Mouse (Mus musculus) MEL (cell line): Measurements from ENCODE around the gene Myzap. TPM values are rescaled to one million over a fixed set of nuclear protein-coding genes. Genes with fewer than 3 reads are reported as not detected.
"Not testable (repeated sequence)": the region's sequence is repeated elsewhere in the genome, so short reads cannot be mapped to it uniquely, and the experiment has no call there.

Experiments used
- DNase-seq: peaks from one replicate; pipeline ENCODE4 v3.0.0; 2011; ENCODE audit warnings: low read depth, low spot score
- H3K27ac ChIP-seq: 2 replicates; pipeline ENCODE4 v1.5.1; 2012; ENCODE audit warnings: low read depth, mild to moderate bottlenecking, control low read depth, low read length, moderate library complexity; ENCODE audit not compliant: control insufficient read depth
- H3K27me3 ChIP-seq, 2 experiments: fragments of 150-350 bp in 1 of 2; sonication (generic) in 1 of 2; 2 replicates each; pipeline ENCODE4 v1.6.1; 2012; ENCODE audit warnings: low read length in 2 of 2, mild to moderate bottlenecking in 2 of 2, improper control_type of control experiment in 1 of 2, moderate library complexity in 1 of 2; ENCODE audit not compliant: insufficient read depth in 2 of 2, control insufficient read depth in 1 of 2
- H3K36me3 ChIP-seq, 2 experiments: 2 replicates each; pipeline ENCODE4 v1.6.1; 2012 to 2014; ENCODE audit warnings: low read length in 2 of 2, improper control_type of control experiment in 1 of 2, inconsistent platforms in 1 of 2, mild to moderate bottlenecking in 1 of 2; ENCODE audit not compliant: insufficient read depth in 2 of 2, control insufficient read depth in 1 of 2
- H3K4me1 ChIP-seq, 2 experiments: fragments of 150-350 bp in 1 of 2; sonication (generic) in 1 of 2; 2 replicates each; pipeline ENCODE4 v1.6.1; 2012; ENCODE audit warnings: low read length in 2 of 2, improper control_type of control experiment in 1 of 2, mild to moderate bottlenecking in 1 of 2; ENCODE audit not compliant: insufficient read depth in 2 of 2, control insufficient read depth in 1 of 2
- H3K4me3 ChIP-seq, 2 experiments: fragments of 150-350 bp in 1 of 2; sonication (generic) in 1 of 2; 2 replicates each; pipeline ENCODE4 v1.5.1; 2012; ENCODE audit warnings: low read depth in 2 of 2, low read length in 2 of 2, mild to moderate bottlenecking in 2 of 2, moderate library complexity in 2 of 2, control low read depth in 1 of 2, improper control_type of control experiment in 1 of 2; ENCODE audit not compliant: control insufficient read depth in 1 of 2, insufficient read depth in 1 of 2
- H3K79me2 ChIP-seq: 2 replicates; pipeline ENCODE4 v1.6.1; 2012; ENCODE audit warnings: mild to moderate bottlenecking, low read length, moderate library complexity; ENCODE audit not compliant: control insufficient read depth, poor library complexity, insufficient read depth
- H3K9ac ChIP-seq: 2 replicates; pipeline ENCODE4 v1.6.1; 2012; ENCODE audit warnings: low read depth, mild to moderate bottlenecking, control low read depth, low read length, moderate library complexity; ENCODE audit not compliant: control insufficient read depth, poor library complexity, severe bottlenecking
- H3K9me3 ChIP-seq: fragments of 150-350 bp; sonication (generic); replicated peaks from 2 replicates; pipeline ENCODE4 v1.6.1; 2012; ENCODE audit warnings: mild to moderate bottlenecking, low read length, improper control_type of control experiment, moderate library complexity; ENCODE audit not compliant: insufficient read depth
- CHD1 ChIP-seq: IDR thresholded peaks from 2 replicates; pipeline ENCODE4 v1.6.1; 2012; ENCODE audit warnings: low read depth, mild to moderate bottlenecking, inconsistent platforms, low read length, improper control_type of control experiment
- CTCF ChIP-seq, 3 experiments: IDR thresholded peaks in 2 of 3; conservative IDR thresholded peaks in 1 of 3; 2 replicates each; pipeline ENCODE4 v1.5.1; 2011 to 2012; ENCODE audit warnings: low read length in 3 of 3, low read depth in 2 of 3, mild to moderate bottlenecking in 2 of 3, improper control_type of control experiment in 1 of 3, inconsistent platforms in 1 of 3, mixed read lengths in 1 of 3, moderate library complexity in 1 of 3; ENCODE audit not compliant: control insufficient read depth in 1 of 3, insufficient read depth in 1 of 3, poor library complexity in 1 of 3, severe bottlenecking in 1 of 3
- GATA1 ChIP-seq: IDR thresholded peaks from 2 replicates; pipeline ENCODE4 v1.6.1; 2011; ENCODE audit warnings: low read depth, low read length, improper control_type of control experiment
- HCFC1 ChIP-seq: IDR thresholded peaks from 2 replicates; pipeline ENCODE4 v1.6.1; 2012; ENCODE audit warnings: low read depth, mild to moderate bottlenecking, inconsistent platforms, low read length, improper control_type of control experiment, moderate library complexity
- MAZ ChIP-seq: IDR thresholded peaks from 2 replicates; pipeline ENCODE4 v1.6.1; 2012; ENCODE audit warnings: low read depth, mild to moderate bottlenecking, inconsistent platforms, low read length, improper control_type of control experiment
- MEF2A ChIP-seq: IDR thresholded peaks from 2 replicates; pipeline ENCODE4 v1.6.1; 2014; ENCODE audit warnings: low read depth, mild to moderate bottlenecking, inconsistent platforms, low read length, improper control_type of control experiment; ENCODE audit not compliant: poor library complexity, insufficient replicate concordance, severe bottlenecking; ENCODE audit errors: extremely low read depth
- MXI1 ChIP-seq: IDR thresholded peaks from 2 replicates; pipeline ENCODE4 v1.6.1; 2011; ENCODE audit warnings: mild to moderate bottlenecking, low read depth, low read length, improper control_type of control experiment
- MYC ChIP-seq: IDR thresholded peaks from 2 replicates; pipeline ENCODE4 v1.6.1; 2011; ENCODE audit warnings: low read depth, mild to moderate bottlenecking, low read length, improper control_type of control experiment, moderate library complexity
- NELFE ChIP-seq: IDR thresholded peaks from 2 replicates; pipeline ENCODE4 v1.6.1; 2011; ENCODE audit warnings: low read depth, low read length, improper control_type of control experiment
- NRF1 ChIP-seq: IDR thresholded peaks from 2 replicates; pipeline ENCODE4 v1.6.1; 2014; ENCODE audit warnings: low read depth, mild to moderate bottlenecking, inconsistent platforms, low read length, improper control_type of control experiment, moderate library complexity; ENCODE audit not compliant: poor library complexity, insufficient read depth, severe bottlenecking
- POLR2AphosphoS5 ChIP-seq: IDR thresholded peaks from 2 replicates; pipeline ENCODE4 v1.6.1; 2012; ENCODE audit warnings: low read depth, borderline replicate concordance, mild to moderate bottlenecking, inconsistent platforms, low read length, moderate library complexity, mixed read lengths
- RAD21 ChIP-seq: IDR thresholded peaks from 2 replicates; pipeline ENCODE4 v1.6.1; 2011; ENCODE audit warnings: mild to moderate bottlenecking, low read depth, low read length, improper control_type of control experiment
- RCOR1 ChIP-seq: IDR thresholded peaks from 2 replicates; pipeline ENCODE4 v1.6.1; 2012; ENCODE audit warnings: low read depth, mild to moderate bottlenecking, inconsistent platforms, low read length, improper control_type of control experiment
- SIN3A ChIP-seq: IDR thresholded peaks from 2 replicates; pipeline ENCODE4 v1.6.1; 2012; ENCODE audit warnings: low read length, improper control_type of control experiment, inconsistent platforms
- SMC3 ChIP-seq: IDR thresholded peaks from 2 replicates; pipeline ENCODE4 v1.6.1; 2011; ENCODE audit warnings: low read depth, low read length, improper control_type of control experiment
- TAL1 ChIP-seq: IDR thresholded peaks from 2 replicates; pipeline ENCODE4 v1.6.1; 2012; ENCODE audit warnings: mild to moderate bottlenecking, inconsistent platforms, low read length, moderate library complexity, mixed read lengths
- TBP ChIP-seq: IDR thresholded peaks from 2 replicates; pipeline ENCODE4 v1.8.0; 2011; ENCODE audit warnings: low read depth, low read length, improper control_type of control experiment
- USF1 ChIP-seq: IDR thresholded peaks from 2 replicates; pipeline ENCODE4 v1.6.1; 2014; ENCODE audit warnings: low read depth, mild to moderate bottlenecking, inconsistent platforms, low read length, improper control_type of control experiment, moderate library complexity
- USF2 ChIP-seq, 2 experiments: IDR thresholded peaks; 2 replicates each; pipeline ENCODE4 v1.6.1; 2011 to 2012; ENCODE audit warnings: improper control_type of control experiment in 2 of 2, low read length in 2 of 2, borderline replicate concordance in 1 of 2, inconsistent platforms in 1 of 2, low read depth in 1 of 2, mild to moderate bottlenecking in 1 of 2; ENCODE audit not compliant: insufficient read depth in 1 of 2
- ZKSCAN1 ChIP-seq: IDR thresholded peaks from 2 replicates; pipeline ENCODE4 v1.6.1; 2012; ENCODE audit warnings: low read depth, mild to moderate bottlenecking, inconsistent platforms, low read length, improper control_type of control experiment, moderate library complexity
- ZMIZ1 ChIP-seq: IDR thresholded peaks from 2 replicates; pipeline ENCODE4 v1.6.1; 2012; ENCODE audit warnings: low read depth, mild to moderate bottlenecking, inconsistent platforms, low read length, improper control_type of control experiment, moderate library complexity
- ZNF384 ChIP-seq: IDR thresholded peaks from 2 replicates; pipeline ENCODE4 v1.6.1; 2012; ENCODE audit warnings: low read depth, mild to moderate bottlenecking, inconsistent platforms, low read length, improper control_type of control experiment
- polyA plus RNA-seq, 2 experiments: library from polyadenylated mRNA; stranded (reverse) in 1 of 2; unstranded in 1 of 2; fragments of >175 nt in 1 of 2; fragments of >200 nt in 1 of 2; gene quantifications; 2 replicates each; pipeline versions ENCODE4 v1.2.1 to v1.2.4; 2012; ENCODE audit warnings: low replicate concordance in 2 of 2, low read depth in 1 of 2; ENCODE audit not compliant: insufficient read length in 2 of 2, insufficient read depth in 1 of 2, missing spikeins in 1 of 2
- total RNA-seq: library from RNA; depleted of rRNA; stranded (reverse); fragments of 300-350 nt; gene quantifications from 2 replicates; pipeline ENCODE4 v1.2.3, GENCODE M21; 2012

Gene Myzap
- total and polyA plus RNA-seq, 3 experiments: 0.06 TPM; not detected in 2

GRCm38 (mm10) chr9:71622593-71622992, 30.4 kb upstream of the Myzap start (continued):
- TF ChIP-seq USF2 (IDR thresholded peaks at IDR 0.05; ENCODE audit: borderline replicate concordance in 1 of 2, insufficient read depth in 1 of 2, low read depth in 1 of 2, low read length in 2 of 2) (no peak), NRF1 (no peak)

- no peak overlapping the region for H3K9ac ChIP-seq
- no peak for TF ChIP-seq ZNF384
- TF ChIP-seq MAZ: no peak
- no peak for TF ChIP-seq ZMIZ1
- TF ChIP-seq RAD21: no peak
- TF ChIP-seq MYC: no peak
- TF ChIP-seq, all 39 proteins: peak for 0
- no peaks in the 10 kb centered on the region for H3K9me3 ChIP-seq
- H3K27ac ChIP-seq: no peak overlapping the region
- H3K79me2 ChIP-seq: no peaks in the 10 kb centered on the region
- no peak overlapping the region for H3K4me3 ChIP-seq
- no peaks in the 10 kb centered on the region for H3K4me1 ChIP-seq
- H3K27me3 ChIP-seq: peaks cover 2 to 4% of the 10 kb centered on the region in 2 experiments; a peak in 3 of 4 replicates
- DNase-seq: no peak
- no peaks in the 10 kb centered on the region for H3K36me3 ChIP-seq
These were observed 29.8 kb upstream of the Myzap start for GRCm38 (mm10) chr9:71621968-71622367.

- H3K9ac ChIP-seq, H3K4me1 ChIP-seq, H3K27ac ChIP-seq, H3K79me2 ChIP-seq, H3K4me3 ChIP-seq, H3K36me3 ChIP-seq, H3K27me3 ChIP-seq, DNase-seq, H3K9me3 ChIP-seq: not testable (repeated sequence)
These were observed 28.0 kb upstream of the Myzap start for GRCm38 (mm10) chr9:71620116-71620515.

DNA sequence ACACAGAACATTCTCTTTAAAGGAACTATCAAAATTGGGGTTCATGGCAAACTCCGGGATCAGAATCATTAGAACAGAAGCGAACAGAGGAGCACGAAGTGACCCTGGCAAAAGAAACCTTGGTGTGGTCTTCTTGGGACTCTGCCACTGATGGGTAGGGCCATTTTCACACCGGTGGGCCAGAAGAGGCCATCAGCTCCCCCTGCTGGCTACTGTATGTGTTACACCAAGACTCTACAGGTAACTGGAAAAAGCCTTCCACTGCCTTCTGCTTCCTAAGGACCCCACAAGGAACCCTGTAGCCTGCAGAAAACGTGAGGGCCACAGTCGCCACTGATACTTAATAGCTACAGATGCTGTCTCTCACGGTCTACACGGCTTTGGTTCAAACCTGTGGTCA, 25.2 kb upstream of the Myzap start:
- Histone ChIP-seq H3K36me3 (no peaks in the 10 kb centered on the region), H3K4me1 (no peaks in the 10 kb centered on the region), H3K4me3 (no peak overlapping the region), H3K27me3 (peaks cover 2 to 4% of the 10 kb centered on the region in 2 experiments; a peak in 2 of 4 replicates), H3K9me3 (no peaks in the 10 kb centered on the region), H3K27ac (no peak overlapping the region), H3K9ac (no peak overlapping the region), H3K79me2 (no peaks in the 10 kb centered on the region)
- TF ChIP-seq NRF1 (no peak), ZKSCAN1 (no peak), CTCF (IDR thresholded peaks at IDR 0.05 in 2 of 3, conservative IDR thresholded peaks at IDR 0.05 in 1 of 3; ENCODE audit: control insufficient read depth in 1 of 3, insufficient read depth in 1 of 3, low read depth in 2 of 3, low read length in 3 of 3, poor library complexity in 1 of 3, severe bottlenecking in 1 of 3) (peak; percentile 76 to 83 (median 78)), MXI1 (no peak), ZNF384 (no peak), MAZ (no peak), MEF2A (no peak), POLR2AphosphoS5 (no peak), NELFE (no peak), HCFC1 (no peak), RAD21 (peak; percentile 39), SIN3A (no peak), SMC3 (peak; percentile 53), TAL1 (no peak), RCOR1 (no peak), USF1 (no peak), ZMIZ1 (no peak), TBP (no peak), CHD1 (no peak), GATA1 (no peak)
- DNase-seq: peak; percentile 46
